Mouse (Mus musculus) large intestine, adult 2 months (tissue): ENCODE measurements around the gene Flvcr1. TPM values are rescaled to one million over a fixed set of nuclear protein-coding genes. Genes with fewer than 3 reads are reported as not detected.

Source experiments
- DNase-seq: peaks from one replicate; pipeline ENCODE4 v3.0.0-alpha.2; 2012; ENCODE audit warnings: low read depth, low spot score
- WGBS: fragments of 180-500 bp; shearing (Covaris S2); methylation state at CpG from one replicate; pipeline ENCODE4 v1.1.7; 2018; 5-methylcytosine and 5-hydroxymethylcytosine counted together
- polyA plus RNA-seq: library from polyadenylated mRNA; depleted of rRNA; stranded (reverse); fragments of >200 nt; gene quantifications from 2 replicates; pipeline ENCODE4 v1.2.3, GENCODE M21; 2012

Flvcr1 gene
- polyA plus RNA-seq, 1 experiment: 8.1 TPM

DNA sequence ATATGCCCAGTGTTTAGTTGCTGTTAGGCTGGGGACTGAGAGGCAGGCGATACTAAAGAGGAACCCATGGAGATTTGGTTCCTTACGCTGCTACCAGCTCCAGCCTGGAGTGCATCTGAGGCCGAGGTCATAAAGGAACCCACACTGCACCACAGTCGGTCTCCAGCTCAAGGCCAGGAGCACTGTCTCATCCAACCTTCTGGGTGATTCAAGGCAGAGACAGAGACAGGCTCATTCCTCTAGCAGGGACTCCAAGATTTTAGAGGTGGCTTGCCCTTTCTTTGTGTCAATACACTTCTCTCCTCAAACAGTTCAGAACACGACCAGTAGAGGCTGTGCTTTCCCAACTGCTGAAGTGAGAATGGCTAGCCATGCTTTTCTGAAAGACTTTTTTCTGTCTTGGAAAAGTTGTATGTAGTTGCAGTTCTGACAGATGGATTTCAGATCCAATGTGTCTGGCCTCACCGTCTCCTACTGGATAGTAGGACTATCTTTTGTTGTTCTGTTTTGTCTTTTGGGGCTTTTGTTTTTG is 29.5 kb downstream of the Flvcr1 start:
- DNase-seq: no peak
- WGBS: 61% methylated on average over 6 of the region's 6 CpGs

GRCm38 (mm10) chr1:190995548-190995947 is 30.4 kb downstream of the Flvcr1 start:
- 51% methylated on average over 7 of the region's 7 CpGs for WGBS
- DNase-seq: no peak

- 84% methylated on average over 9 of the region's 9 CpGs for WGBS
- no peak for DNase-seq
These were observed 36.4 kb downstream of the Flvcr1 start for GRCm38 (mm10) chr1:190989437-190990082.

GRCm38 (mm10) chr1:190981412-190981811 is 44.5 kb downstream of the Flvcr1 start:
- WGBS: 87% methylated on average over 4 of the region's 4 CpGs
- DNase-seq: no peak

GRCm38 (mm10) chr1:190980470-190980869 is 45.5 kb downstream of the Flvcr1 start:
- no peak for DNase-seq
- WGBS: 79% methylated on average over 1 of the region's 1 CpGs

DNA sequence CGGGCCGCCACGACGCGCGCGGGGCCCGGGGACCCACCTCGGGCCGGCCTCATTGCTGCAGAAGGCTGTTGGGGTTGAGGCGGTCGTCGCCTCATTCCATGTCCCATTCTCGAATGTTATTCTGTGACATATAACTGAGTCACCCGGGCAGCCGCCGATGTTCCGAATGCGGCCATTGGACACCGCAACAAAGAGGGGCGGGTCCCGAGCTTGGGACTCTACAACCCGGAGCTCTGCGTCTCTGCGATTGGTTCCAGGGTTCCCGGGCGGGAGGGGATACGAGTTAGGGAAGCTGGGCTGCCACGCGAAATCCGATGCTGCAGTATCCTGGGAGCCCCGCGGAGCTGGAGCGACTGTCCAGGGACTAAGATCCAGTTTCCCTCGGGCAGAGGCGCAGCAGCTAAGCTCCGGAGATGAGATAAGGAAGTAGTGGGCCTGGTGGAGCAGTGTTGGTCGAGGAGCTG is 46.8 kb downstream of the Flvcr1 start, which contains the start of gene Vash2:
Gene Vash2 (minus strand): TSS at position 197 of the 464 bp plus-strand sequence.
- WGBS: under 1% methylated on average over 38 of the region's 38 CpGs
- peak; percentile 40 for DNase-seq

DNA sequence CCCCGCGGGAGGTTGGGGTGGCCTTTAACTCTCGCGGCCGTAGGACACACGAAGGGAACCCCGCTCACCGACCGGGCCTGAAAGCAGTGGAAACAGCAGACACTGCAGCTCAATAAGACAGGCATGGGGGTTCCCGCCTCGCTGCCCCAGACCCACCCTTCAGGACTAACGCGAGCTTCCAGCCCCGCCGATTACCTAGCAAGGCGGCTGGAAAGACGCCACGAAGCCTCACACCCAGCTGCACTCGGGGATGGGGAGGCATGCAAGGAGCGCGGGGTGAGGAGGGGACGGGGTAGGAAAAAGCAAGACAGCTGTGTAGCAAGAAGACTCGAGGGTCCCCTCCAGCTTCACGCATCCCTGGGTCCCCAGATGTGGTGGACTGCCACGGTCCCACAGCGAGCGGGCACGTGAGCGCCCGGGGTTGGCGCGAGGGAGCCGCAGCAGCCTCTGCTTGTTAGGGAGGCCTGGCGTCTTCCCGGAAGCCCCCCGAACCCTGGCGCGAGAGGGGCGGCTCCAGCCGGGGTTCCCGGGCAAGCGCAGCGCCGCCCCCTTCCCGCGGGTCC is 47.4 kb downstream of the Flvcr1 start:
- under 1% methylated on average over 46 of the region's 46 CpGs for WGBS
- DNase-seq: no peak

GRCm38 (mm10) chr1:190978001-190978400 is 48.0 kb downstream of the Flvcr1 start:
- no peak for DNase-seq
- 9% methylated on average over 22 of the region's 22 CpGs for WGBS

- no peak for DNase-seq
- WGBS: 44% methylated on average over 11 of the region's 11 CpGs
These were observed 48.9 kb downstream of the Flvcr1 start for GRCm38 (mm10) chr1:190976887-190977573.

- 97% methylated on average over 1 of the region's 1 CpGs for WGBS
- no peak for DNase-seq
These were observed 51.1 kb downstream of the Flvcr1 start for GRCm38 (mm10) chr1:190974833-190975232.

GRCm38 (mm10) chr1:190974191-190974590 is 51.8 kb downstream of the Flvcr1 start:
- DNase-seq: no peak
- WGBS: 84% methylated on average over 8 of the region's 8 CpGs

- 59% methylated on average over 7 of the region's 7 CpGs for WGBS
- DNase-seq: no peak
These were observed 53.3 kb downstream of the Flvcr1 start for GRCm38 (mm10) chr1:190972612-190973192.

- 64% methylated on average over 14 of the region's 14 CpGs for WGBS
- no peak for DNase-seq
These were observed 54.0 kb downstream of the Flvcr1 start for GRCm38 (mm10) chr1:190971708-190972610.

DNA sequence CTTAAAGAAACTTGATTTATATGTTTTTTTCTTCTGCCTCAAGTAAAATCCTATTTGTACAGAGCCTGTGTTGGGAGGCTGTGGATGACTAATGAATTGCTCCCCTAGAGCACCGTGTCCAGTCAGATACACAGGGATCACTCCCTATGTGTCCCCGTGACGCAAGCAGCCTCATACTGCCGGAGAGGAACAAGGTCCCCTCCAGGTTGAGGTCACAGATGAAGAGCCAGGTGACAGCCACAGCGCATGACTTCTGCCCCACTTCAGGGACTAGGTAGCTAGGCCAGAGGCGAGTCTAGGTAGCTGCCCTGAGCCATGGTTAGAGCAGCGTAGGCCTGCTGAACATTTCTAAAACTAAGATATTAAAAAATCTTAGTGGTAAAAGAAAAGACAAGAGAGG is 57.9 kb downstream of the Flvcr1 start:
- 82% methylated on average over 7 of the region's 7 CpGs for WGBS
- DNase-seq: no peak

DNA sequence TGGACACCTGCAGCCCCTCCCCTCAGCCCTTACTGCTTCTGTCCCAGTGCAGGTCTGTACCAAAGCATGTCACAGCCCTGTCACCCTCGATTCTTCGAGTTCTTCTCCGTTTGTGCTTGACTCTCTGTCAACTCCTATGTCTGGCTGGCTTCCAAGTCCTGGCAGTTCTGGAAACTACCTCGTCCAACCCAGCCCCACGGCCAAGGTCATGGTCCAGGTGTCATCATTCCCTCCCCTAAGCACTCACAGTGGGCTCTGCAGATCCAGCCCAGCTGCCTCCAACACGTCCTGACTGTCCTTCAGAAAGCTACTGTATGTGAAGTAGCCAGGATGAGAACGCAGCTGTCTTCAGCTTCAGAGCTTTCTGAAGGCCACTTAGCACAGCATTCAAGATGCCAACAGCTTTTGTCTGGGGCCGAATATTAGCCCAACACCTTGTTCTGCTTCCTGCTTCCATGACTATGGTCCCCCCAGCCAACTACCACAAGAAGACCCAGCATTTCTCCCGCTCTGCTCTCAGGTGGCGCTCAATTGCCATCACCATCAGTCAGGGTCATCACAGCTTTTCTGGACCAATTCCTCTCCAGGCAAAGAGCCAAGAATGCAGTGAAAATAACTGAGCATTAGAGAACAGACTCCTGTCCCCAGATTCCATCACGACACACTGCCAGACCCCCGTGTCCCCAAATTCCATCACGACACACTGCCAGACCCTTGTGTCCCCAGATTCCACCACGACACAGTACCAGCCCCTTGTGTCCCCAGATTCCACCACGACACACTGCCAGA is 60.8 kb downstream of the Flvcr1 start:
- DNase-seq: no peak
- 59% methylated on average over 15 of the region's 15 CpGs for WGBS

DNA sequence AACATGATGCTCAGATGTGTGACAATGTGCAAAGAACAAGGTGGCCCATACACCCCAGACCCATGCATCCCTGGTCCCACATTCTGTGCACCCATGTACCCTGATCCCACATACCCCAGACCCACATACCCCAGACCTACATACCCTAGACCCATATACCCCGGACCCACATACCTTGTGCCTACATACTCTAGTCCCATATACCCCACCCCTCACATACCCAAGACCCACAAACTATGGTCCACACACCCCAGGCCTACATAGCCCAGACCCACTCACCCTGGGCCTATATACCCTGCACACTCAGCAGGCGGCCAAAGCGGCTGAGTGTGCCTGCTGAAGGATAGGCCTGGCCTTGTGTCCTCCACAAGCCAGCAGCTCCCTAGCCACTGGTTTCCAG is 63.2 kb downstream of the Flvcr1 start:
- WGBS: 87% methylated on average over 3 of the region's 3 CpGs
- no peak for DNase-seq

- WGBS: 80% methylated on average over 5 of the region's 5 CpGs
- no peak for DNase-seq
These were observed 67.1 kb downstream of the Flvcr1 start for GRCm38 (mm10) chr1:190958821-190959220.
